Comparison of ENCODE assay signal across 8 mouse cellular contexts in the genomic region with DNA sequence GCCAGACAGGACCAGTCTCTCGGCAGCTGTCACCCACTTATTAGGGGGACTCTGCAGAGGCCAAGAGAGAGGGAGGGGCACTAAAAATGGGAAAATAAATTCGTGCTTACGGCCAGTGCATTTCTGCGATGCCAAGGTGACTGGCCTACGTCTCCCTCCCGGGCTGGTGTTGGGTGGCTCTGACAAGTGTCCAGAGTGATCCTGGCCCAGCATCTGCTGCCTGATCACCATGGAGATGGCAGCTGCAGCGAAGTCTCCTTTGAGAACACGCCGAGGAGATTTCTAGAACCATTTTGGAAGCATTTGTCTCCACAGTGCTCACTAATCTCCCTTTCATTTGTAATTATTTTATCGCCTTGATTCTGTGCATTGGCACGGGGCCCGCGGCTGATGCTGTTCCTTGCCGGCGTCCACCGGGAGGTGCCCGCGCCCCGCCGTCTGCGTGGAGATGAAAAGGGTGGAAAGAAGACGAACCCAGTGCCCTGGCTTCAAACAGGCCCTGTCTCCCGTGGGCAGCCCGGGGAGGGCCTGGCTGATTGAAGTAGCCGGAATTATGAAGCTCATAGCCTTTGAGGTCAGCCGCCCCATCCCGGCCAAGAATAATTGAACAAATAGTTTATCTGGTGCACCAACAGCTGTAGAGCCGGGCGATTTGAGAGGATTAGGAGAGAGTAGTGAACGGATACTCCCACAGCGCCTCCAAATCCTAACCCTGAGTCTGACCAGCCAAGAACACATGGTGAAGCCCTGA.
DNase-seq lines count a peak whose midpoint lies in the region; ATAC-seq lines count a peak whose summit lies in the region.

No protein-coding gene starts in this region.

- peak overlapping the region; percentile 28 for H3K4me2 ChIP-seq in forebrain, embryonic 15.5 days (replicated peaks)
- H3K4me2 ChIP-seq in limb, embryonic 13.5 days (replicated peaks) = no peak overlapping the region

- WGBS in forebrain, embryonic 15.5 days = 50% methylated on average over 31 of the region's 31 CpGs
- 72% methylated on average over 31 of the region's 31 CpGs for WGBS in limb, embryonic 13.5 days

- no peaks in the 10 kb centered on the region for H3K9me3 ChIP-seq in forebrain, embryonic 15.5 days
- H3K9me3 ChIP-seq in limb, embryonic 13.5 days = no peaks in the 10 kb centered on the region

- peak; percentile 8 to 18 for DNase-seq in kidney, postnatal 4 days
- no peak for DNase-seq in kidney, adult 8-10 months
- peak; percentile 22 for DNase-seq in ZHBTc4 (ENCODE audit: low read depth, low spot score)
- no peak for DNase-seq in urinary bladder, adult 2 months (ENCODE audit: low spot score)
- no peak for DNase-seq in kidney, postnatal 25 days

- 0 out of 2 replicates have a peak overlapping the region, but pooled peaks have one; percentile 6 for H3K9ac ChIP-seq in forebrain, embryonic 15.5 days (replicated peaks)
- no peak overlapping the region for H3K9ac ChIP-seq in limb, embryonic 13.5 days

- ATAC-seq in forebrain, embryonic 15.5 days (replicated peaks) = peak; percentile 67
- peak; percentile 74 for ATAC-seq in limb, embryonic 13.5 days (ENCODE audit: low FRiP score, low read depth)
- ATAC-seq in erythroblast, adult 5-6 weeks (replicated peaks; ENCODE audit: low FRiP score, poor library complexity, severe bottlenecking) = no peak

- H3K36me3 ChIP-seq in forebrain, embryonic 15.5 days = no peaks in the 10 kb centered on the region
- H3K36me3 ChIP-seq in limb, embryonic 13.5 days = no peaks in the 10 kb centered on the region

- peaks cover 20% of the 10 kb centered on the region for H3K4me1 ChIP-seq in forebrain, embryonic 15.5 days
- no peaks in the 10 kb centered on the region for H3K4me1 ChIP-seq in limb, embryonic 13.5 days

- H3K27ac ChIP-seq in forebrain, embryonic 15.5 days (replicated peaks) = no peak overlapping the region
- H3K27ac ChIP-seq in limb, embryonic 13.5 days = no peak overlapping the region

- H3K4me3 ChIP-seq in forebrain, embryonic 15.5 days = no peak overlapping the region
- H3K4me3 ChIP-seq in limb, embryonic 13.5 days = no peak overlapping the region

- H3K27me3 ChIP-seq in forebrain, embryonic 15.5 days = no peaks in the 10 kb centered on the region
- H3K27me3 ChIP-seq in limb, embryonic 13.5 days = peaks cover 7% of the 10 kb centered on the region; the same call in 1 of the 2 replicates

Comparison
In these comparisons a context has a peak if more than half of its experiments do, and no peak if none do; other contexts are left out.
1. DNase-seq: peak in kidney, postnatal 4 days (2 of 2) and ZHBTc4 (single experiment); none in kidney, adult 8-10 months (0 of 2), urinary bladder, adult 2 months (single experiment) and kidney, postnatal 25 days (0 of 2).